Mouse (Mus musculus) MEL (cell line): ENCODE measurements around the gene Lrrc4b. TPM values are rescaled to one million over a fixed set of nuclear protein-coding genes. Genes with fewer than 3 reads are reported as not detected.

ENCODE experiments used
- DNase-seq: peaks from one replicate; pipeline ENCODE4 v3.0.0; 2011; ENCODE audit warnings: low read depth, low spot score
- H3K27ac ChIP-seq: 2 replicates; pipeline ENCODE4 v1.5.1; 2012; ENCODE audit warnings: low read depth, mild to moderate bottlenecking, control low read depth, low read length, moderate library complexity; ENCODE audit not compliant: control insufficient read depth
- H3K27me3 ChIP-seq, 2 experiments: fragments of 150-350 bp in 1 of 2; sonication (generic) in 1 of 2; 2 replicates each; pipeline ENCODE4 v1.6.1; 2012; ENCODE audit warnings: low read length in 2 of 2, mild to moderate bottlenecking in 2 of 2, improper control_type of control experiment in 1 of 2, moderate library complexity in 1 of 2; ENCODE audit not compliant: insufficient read depth in 2 of 2, control insufficient read depth in 1 of 2
- H3K36me3 ChIP-seq, 2 experiments: 2 replicates each; pipeline ENCODE4 v1.6.1; 2012 to 2014; ENCODE audit warnings: low read length in 2 of 2, improper control_type of control experiment in 1 of 2, inconsistent platforms in 1 of 2, mild to moderate bottlenecking in 1 of 2; ENCODE audit not compliant: insufficient read depth in 2 of 2, control insufficient read depth in 1 of 2
- H3K4me1 ChIP-seq, 2 experiments: fragments of 150-350 bp in 1 of 2; sonication (generic) in 1 of 2; 2 replicates each; pipeline ENCODE4 v1.6.1; 2012; ENCODE audit warnings: low read length in 2 of 2, improper control_type of control experiment in 1 of 2, mild to moderate bottlenecking in 1 of 2; ENCODE audit not compliant: insufficient read depth in 2 of 2, control insufficient read depth in 1 of 2
- H3K4me3 ChIP-seq, 2 experiments: fragments of 150-350 bp in 1 of 2; sonication (generic) in 1 of 2; 2 replicates each; pipeline ENCODE4 v1.5.1; 2012; ENCODE audit warnings: low read depth in 2 of 2, low read length in 2 of 2, mild to moderate bottlenecking in 2 of 2, moderate library complexity in 2 of 2, control low read depth in 1 of 2, improper control_type of control experiment in 1 of 2; ENCODE audit not compliant: control insufficient read depth in 1 of 2, insufficient read depth in 1 of 2
- H3K79me2 ChIP-seq: 2 replicates; pipeline ENCODE4 v1.6.1; 2012; ENCODE audit warnings: mild to moderate bottlenecking, low read length, moderate library complexity; ENCODE audit not compliant: control insufficient read depth, poor library complexity, insufficient read depth
- H3K9ac ChIP-seq: 2 replicates; pipeline ENCODE4 v1.6.1; 2012; ENCODE audit warnings: low read depth, mild to moderate bottlenecking, control low read depth, low read length, moderate library complexity; ENCODE audit not compliant: control insufficient read depth, poor library complexity, severe bottlenecking
- H3K9me3 ChIP-seq: fragments of 150-350 bp; sonication (generic); replicated peaks from 2 replicates; pipeline ENCODE4 v1.6.1; 2012; ENCODE audit warnings: mild to moderate bottlenecking, low read length, improper control_type of control experiment, moderate library complexity; ENCODE audit not compliant: insufficient read depth
- CHD1 ChIP-seq: IDR thresholded peaks from 2 replicates; pipeline ENCODE4 v1.6.1; 2012; ENCODE audit warnings: low read depth, mild to moderate bottlenecking, inconsistent platforms, low read length, improper control_type of control experiment
- CTCF ChIP-seq, 3 experiments: IDR thresholded peaks in 2 of 3; conservative IDR thresholded peaks in 1 of 3; 2 replicates each; pipeline ENCODE4 v1.5.1; 2011 to 2012; ENCODE audit warnings: low read length in 3 of 3, low read depth in 2 of 3, mild to moderate bottlenecking in 2 of 3, improper control_type of control experiment in 1 of 3, inconsistent platforms in 1 of 3, mixed read lengths in 1 of 3, moderate library complexity in 1 of 3; ENCODE audit not compliant: control insufficient read depth in 1 of 3, insufficient read depth in 1 of 3, poor library complexity in 1 of 3, severe bottlenecking in 1 of 3
- E2F4 ChIP-seq: IDR thresholded peaks from 2 replicates; pipeline ENCODE4 v1.6.1; 2011; ENCODE audit warnings: low read depth, low read length, improper control_type of control experiment, borderline replicate concordance
- ELF1 ChIP-seq: IDR thresholded peaks from 2 replicates; pipeline ENCODE4 v1.6.1; 2014; ENCODE audit warnings: low read depth, mild to moderate bottlenecking, inconsistent platforms, low read length, improper control_type of control experiment, moderate library complexity
- EP300 ChIP-seq, 2 experiments: IDR thresholded peaks; 2 replicates each; pipeline ENCODE4 v1.6.1; 2011; ENCODE audit warnings: improper control_type of control experiment in 2 of 2, low read length in 2 of 2, low read depth in 1 of 2, mild to moderate bottlenecking in 1 of 2
- GABPA ChIP-seq: IDR thresholded peaks from 2 replicates; pipeline ENCODE4 v1.6.1; 2012; ENCODE audit warnings: low read depth, mild to moderate bottlenecking, inconsistent platforms, low read length, improper control_type of control experiment, moderate library complexity
- JUND ChIP-seq: IDR thresholded peaks from 2 replicates; pipeline ENCODE4 v1.6.1; 2011; ENCODE audit warnings: low read depth, mild to moderate bottlenecking, improper control_type of control experiment, low read length
- KAT2A ChIP-seq: conservative IDR thresholded peaks from 2 replicates; pipeline ENCODE4 v1.6.1; 2012; ENCODE audit warnings: low read depth, low read length, improper control_type of control experiment, inconsistent platforms
- MAZ ChIP-seq: IDR thresholded peaks from 2 replicates; pipeline ENCODE4 v1.6.1; 2012; ENCODE audit warnings: low read depth, mild to moderate bottlenecking, inconsistent platforms, low read length, improper control_type of control experiment
- MXI1 ChIP-seq: IDR thresholded peaks from 2 replicates; pipeline ENCODE4 v1.6.1; 2011; ENCODE audit warnings: mild to moderate bottlenecking, low read depth, low read length, improper control_type of control experiment
- MYB ChIP-seq: IDR thresholded peaks from 2 replicates; pipeline ENCODE4 v1.6.1; 2011; ENCODE audit warnings: mild to moderate bottlenecking, low read depth, low read length, improper control_type of control experiment
- MYC ChIP-seq: IDR thresholded peaks from 2 replicates; pipeline ENCODE4 v1.6.1; 2011; ENCODE audit warnings: low read depth, mild to moderate bottlenecking, low read length, improper control_type of control experiment, moderate library complexity
- POLR2A ChIP-seq, 2 experiments: IDR thresholded peaks; 2 replicates each; pipeline ENCODE4 v1.6.1; 2011 to 2012; ENCODE audit warnings: low read length in 2 of 2, mild to moderate bottlenecking in 2 of 2, control low read depth in 1 of 2, improper control_type of control experiment in 1 of 2, low read depth in 1 of 2, moderate library complexity in 1 of 2; ENCODE audit not compliant: control insufficient read depth in 1 of 2, insufficient read depth in 1 of 2, poor library complexity in 1 of 2
- POLR2AphosphoS2 ChIP-seq: IDR thresholded peaks from 2 replicates; pipeline ENCODE4 v1.6.1; 2011; ENCODE audit warnings: low read length, improper control_type of control experiment
- POLR2AphosphoS5 ChIP-seq: IDR thresholded peaks from 2 replicates; pipeline ENCODE4 v1.6.1; 2012; ENCODE audit warnings: low read depth, borderline replicate concordance, mild to moderate bottlenecking, inconsistent platforms, low read length, moderate library complexity, mixed read lengths
- RCOR1 ChIP-seq: IDR thresholded peaks from 2 replicates; pipeline ENCODE4 v1.6.1; 2012; ENCODE audit warnings: low read depth, mild to moderate bottlenecking, inconsistent platforms, low read length, improper control_type of control experiment
- TAL1 ChIP-seq: IDR thresholded peaks from 2 replicates; pipeline ENCODE4 v1.6.1; 2012; ENCODE audit warnings: mild to moderate bottlenecking, inconsistent platforms, low read length, moderate library complexity, mixed read lengths
- TBP ChIP-seq: IDR thresholded peaks from 2 replicates; pipeline ENCODE4 v1.8.0; 2011; ENCODE audit warnings: low read depth, low read length, improper control_type of control experiment
- TCF12 ChIP-seq: IDR thresholded peaks from 2 replicates; pipeline ENCODE4 v1.6.1; 2014; ENCODE audit warnings: low read depth, mild to moderate bottlenecking, inconsistent platforms, low read length, improper control_type of control experiment, moderate library complexity
- UBTF ChIP-seq: IDR thresholded peaks from 2 replicates; pipeline ENCODE4 v1.6.1; 2012; ENCODE audit warnings: low read depth, mild to moderate bottlenecking, inconsistent platforms, low read length, improper control_type of control experiment, moderate library complexity, borderline replicate concordance; ENCODE audit not compliant: insufficient read depth
- USF1 ChIP-seq: IDR thresholded peaks from 2 replicates; pipeline ENCODE4 v1.6.1; 2014; ENCODE audit warnings: low read depth, mild to moderate bottlenecking, inconsistent platforms, low read length, improper control_type of control experiment, moderate library complexity
- USF2 ChIP-seq, 2 experiments: IDR thresholded peaks; 2 replicates each; pipeline ENCODE4 v1.6.1; 2011 to 2012; ENCODE audit warnings: improper control_type of control experiment in 2 of 2, low read length in 2 of 2, borderline replicate concordance in 1 of 2, inconsistent platforms in 1 of 2, low read depth in 1 of 2, mild to moderate bottlenecking in 1 of 2; ENCODE audit not compliant: insufficient read depth in 1 of 2
- ZC3H11A ChIP-seq: IDR thresholded peaks from 2 replicates; pipeline ENCODE4 v1.6.1; 2012; ENCODE audit warnings: low read depth, mild to moderate bottlenecking, inconsistent platforms, low read length, improper control_type of control experiment
- ZKSCAN1 ChIP-seq: IDR thresholded peaks from 2 replicates; pipeline ENCODE4 v1.6.1; 2012; ENCODE audit warnings: low read depth, mild to moderate bottlenecking, inconsistent platforms, low read length, improper control_type of control experiment, moderate library complexity
- ZNF384 ChIP-seq: IDR thresholded peaks from 2 replicates; pipeline ENCODE4 v1.6.1; 2012; ENCODE audit warnings: low read depth, mild to moderate bottlenecking, inconsistent platforms, low read length, improper control_type of control experiment
- polyA plus RNA-seq, 2 experiments: library from polyadenylated mRNA; stranded (reverse) in 1 of 2; unstranded in 1 of 2; fragments of >175 nt in 1 of 2; fragments of >200 nt in 1 of 2; gene quantifications; 2 replicates each; pipeline versions ENCODE4 v1.2.1 to v1.2.4; 2012; ENCODE audit warnings: low replicate concordance in 2 of 2, low read depth in 1 of 2; ENCODE audit not compliant: insufficient read length in 2 of 2, insufficient read depth in 1 of 2, missing spikeins in 1 of 2
- total RNA-seq: library from RNA; depleted of rRNA; stranded (reverse); fragments of 300-350 nt; gene quantifications from 2 replicates; pipeline ENCODE4 v1.2.3, GENCODE M21; 2012

Lrrc4b gene
- total and polyA plus RNA-seq, 3 experiments, result 0.58 to 4.4 TPM; not detected in 1

GRCm38 (mm10) chr7:44472558-44472885 is 43.7 kb downstream of the Lrrc4b start:
- H3K4me1 ChIP-seq, result peaks cover 0 to 10% of the 10 kb centered on the region in 2 experiments; a peak in 2 of 4 replicates

GRCm38 (mm10) chr7:44472961-44473646 is 44.3 kb downstream of the Lrrc4b start:
- no peaks in the 10 kb centered on the region for H3K36me3 ChIP-seq
- no peak for DNase-seq
- peaks cover 0 to 10% of the 10 kb centered on the region in 2 experiments; a peak in 2 of 4 replicates for H3K4me1 ChIP-seq
- H3K27ac ChIP-seq, result no peak overlapping the region
- no peak overlapping the region for H3K9ac ChIP-seq
- 0 out of 4 replicates have a peak, but pooled peaks cover 0 to 2% of the 10 kb centered on the region in 2 experiments for H3K27me3 ChIP-seq
- H3K79me2 ChIP-seq, result peaks cover 3% of the 10 kb centered on the region; the same call in 1 of the 2 replicates
- TF ChIP-seq MYB (no peak), ZKSCAN1 (no peak), MXI1 (no peak), ZC3H11A (no peak), KAT2A (no peak), JUND (no peak), CHD1 (no peak), RCOR1 (no peak), TBP (no peak), UBTF (no peak), USF2 (IDR thresholded peaks at IDR 0.05; ENCODE audit: borderline replicate concordance in 1 of 2, insufficient read depth in 1 of 2, low read depth in 1 of 2, low read length in 2 of 2) (no peak), CTCF (IDR thresholded peaks at IDR 0.05 in 2 of 3, conservative IDR thresholded peaks at IDR 0.05 in 1 of 3; ENCODE audit: control insufficient read depth in 1 of 3, insufficient read depth in 1 of 3, low read depth in 2 of 3, low read length in 3 of 3, poor library complexity in 1 of 3, severe bottlenecking in 1 of 3) (no peak)
- H3K4me3 ChIP-seq, result no peak overlapping the region
- no peaks in the 10 kb centered on the region for H3K9me3 ChIP-seq

More at GRCm38 (mm10) chr7:44472558-44472885, 43.7 kb downstream of the Lrrc4b start:
- Histone ChIP-seq H3K27me3 (0 out of 4 replicates have a peak, but pooled peaks cover 0 to 2% of the 10 kb centered on the region in 2 experiments), H3K27ac (no peak overlapping the region), H3K36me3 (no peaks in the 10 kb centered on the region), H3K4me3 (no peak overlapping the region), H3K9ac (no peak overlapping the region), H3K79me2 (peaks cover 3% of the 10 kb centered on the region), H3K9me3 (no peaks in the 10 kb centered on the region)
- peak; percentile 19 for DNase-seq
- no peak for TF ChIP-seq RCOR1
- TF ChIP-seq KAT2A, result no peak
- TF ChIP-seq E2F4, result no peak
- no peak for TF ChIP-seq MXI1
- no peak for TF ChIP-seq MAZ
- TF ChIP-seq ZC3H11A, result no peak
- no peak for TF ChIP-seq TAL1
- no peak for TF ChIP-seq EP300 (IDR thresholded peaks at IDR 0.05; ENCODE audit: low read depth in 1 of 2, low read length in 2 of 2)
- TF ChIP-seq MYC, result no peak
- no peak for TF ChIP-seq ZNF384
- no peak for TF ChIP-seq JUND
- TF ChIP-seq ELF1, result no peak
- TF ChIP-seq GABPA, result no peak
- TF ChIP-seq POLR2A (IDR thresholded peaks at IDR 0.05; ENCODE audit: control insufficient read depth in 1 of 2, insufficient read depth in 1 of 2, low read depth in 1 of 2, low read length in 2 of 2, poor library complexity in 1 of 2), result no peak
- no peak for TF ChIP-seq TCF12
- TF ChIP-seq POLR2AphosphoS5, result no peak
- TF ChIP-seq USF1, result no peak
- no peak for TF ChIP-seq POLR2AphosphoS2
